Mouse (Mus musculus): ENCODE measurements around the gene Safb. TPM values are rescaled to one million over a fixed set of nuclear protein-coding genes. Genes with fewer than 3 reads are reported as not detected.
A peak's percentile ranks its signal among the peaks of the same experiment; 100 is the strongest.

Gene Safb
- polyA plus RNA-seq, 1 experiment, result 76.1 TPM

DNA sequence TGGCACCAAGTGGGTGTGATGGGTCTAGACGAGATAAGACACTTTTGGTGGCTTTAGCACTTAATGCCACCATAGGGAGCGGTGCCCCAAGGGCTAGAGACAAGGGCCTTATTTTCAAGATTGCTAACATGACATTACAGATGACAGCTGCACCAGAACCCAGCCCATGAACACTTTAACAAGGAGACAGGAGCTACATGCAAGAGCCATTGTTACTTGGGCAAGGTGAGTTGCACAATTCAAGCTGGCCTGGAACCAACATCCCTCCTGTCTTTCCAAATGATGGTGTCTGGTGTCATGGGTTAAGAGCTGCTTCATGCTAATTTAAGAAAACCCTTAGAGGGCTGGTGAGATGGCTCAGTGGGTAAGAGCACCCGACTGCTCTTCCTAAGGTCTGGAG, 25.2 kb upstream of the Safb start:
- H3K4me3 ChIP-seq (ENCODE audit: insufficient read depth, low read length), result no peak overlapping the region
- no peak overlapping the region for H3K27ac ChIP-seq (ENCODE audit: insufficient read depth, low read length)
- TF ChIP-seq POLR2A (IDR thresholded peaks at IDR 0.05; ENCODE audit: low read depth, low read length) (no peak), CTCF (IDR thresholded peaks at IDR 0.05; ENCODE audit: borderline replicate concordance, insufficient read depth, low read length) (no peak)

DNA sequence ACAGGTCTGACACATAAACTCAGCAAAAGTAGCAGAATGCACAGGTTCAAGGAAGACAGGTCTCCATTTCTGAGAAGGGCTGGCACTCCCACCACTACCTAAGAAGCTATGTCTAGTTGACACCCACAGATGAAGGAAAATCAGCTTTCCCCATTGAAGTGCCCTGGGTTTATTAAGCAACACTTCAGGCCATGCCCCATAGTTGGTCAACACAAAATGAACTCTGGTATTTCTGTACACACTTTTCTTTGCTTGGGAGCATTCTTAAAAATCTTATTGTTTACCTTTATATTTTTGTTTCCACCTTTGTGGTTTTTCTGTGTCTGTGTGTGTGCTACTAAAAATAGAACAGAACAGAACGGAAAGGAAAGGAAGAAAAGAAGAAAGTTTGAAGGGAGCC, 24.5 kb upstream of the Safb start:
- no peak overlapping the region for H3K27ac ChIP-seq (ENCODE audit: insufficient read depth, low read length)
- no peak overlapping the region for H3K4me3 ChIP-seq (ENCODE audit: insufficient read depth, low read length)
- H3K4me1 ChIP-seq (ENCODE audit: control insufficient read depth, insufficient read depth, low read length), result no peaks in the 10 kb centered on the region
- TF ChIP-seq POLR2A (IDR thresholded peaks at IDR 0.05; ENCODE audit: low read depth, low read length) (no peak), CTCF (IDR thresholded peaks at IDR 0.05; ENCODE audit: borderline replicate concordance, insufficient read depth, low read length) (no peak)

More for the DNA sequence above, 25.2 kb upstream of the Safb start:
- no peaks in the 10 kb centered on the region for H3K4me1 ChIP-seq (ENCODE audit: control insufficient read depth, insufficient read depth, low read length)

DNA sequence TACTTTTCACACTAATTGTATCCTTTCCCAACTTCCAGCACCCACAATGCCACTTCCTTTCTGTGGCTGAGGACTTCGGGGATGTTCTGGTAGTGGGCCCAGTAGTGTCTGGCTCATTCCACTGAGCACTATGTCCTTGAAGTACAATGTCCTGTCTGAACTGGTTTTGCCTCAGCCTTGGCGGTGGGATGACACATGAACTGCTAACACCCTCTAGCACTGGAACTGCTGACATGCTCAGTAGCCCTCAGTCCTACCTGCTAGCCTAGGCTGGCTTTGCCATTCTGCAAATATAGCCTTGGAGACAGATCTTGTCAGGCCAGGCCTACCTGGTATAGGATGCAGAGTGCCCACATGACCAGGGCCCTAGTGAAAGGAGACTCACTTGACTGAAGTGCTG, 22.8 kb upstream of the Safb start:
- no peak for TF ChIP-seq POLR2A (IDR thresholded peaks at IDR 0.05; ENCODE audit: low read depth, low read length)
- no peak for TF ChIP-seq CTCF (IDR thresholded peaks at IDR 0.05; ENCODE audit: borderline replicate concordance, insufficient read depth, low read length)
- no peaks in the 10 kb centered on the region for H3K4me1 ChIP-seq (ENCODE audit: control insufficient read depth, insufficient read depth, low read length)
- no peak overlapping the region for H3K4me3 ChIP-seq (ENCODE audit: insufficient read depth, low read length)
- no peak overlapping the region for H3K27ac ChIP-seq (ENCODE audit: insufficient read depth, low read length)

DNA sequence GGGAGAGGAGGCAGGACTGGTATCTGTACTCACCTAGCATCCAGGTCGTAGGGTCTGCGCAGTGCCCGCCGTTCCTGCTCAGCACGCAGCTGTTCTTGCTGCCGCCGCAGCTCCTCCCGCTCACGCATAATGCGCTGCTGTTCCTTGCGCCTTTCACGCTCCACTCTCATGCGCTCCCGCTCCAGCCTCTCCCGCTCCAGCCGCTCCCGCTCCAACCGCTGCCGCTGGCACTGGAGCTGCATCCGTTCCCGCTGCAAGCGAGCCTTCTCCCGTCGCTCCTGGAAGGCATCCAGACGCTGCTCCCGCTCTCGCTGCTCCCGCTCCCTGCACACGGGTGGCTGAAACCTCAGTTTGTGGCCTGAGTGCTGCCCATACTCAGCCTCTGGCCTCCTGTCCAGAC, 18.3 kb upstream of the Safb start:
- Histone ChIP-seq H3K4me1 (ENCODE audit: control insufficient read depth, insufficient read depth, low read length) (no peaks in the 10 kb centered on the region), H3K4me3 (ENCODE audit: insufficient read depth, low read length) (no peak overlapping the region), H3K27ac (ENCODE audit: insufficient read depth, low read length) (no peak overlapping the region)
- TF ChIP-seq CTCF (IDR thresholded peaks at IDR 0.05; ENCODE audit: borderline replicate concordance, insufficient read depth, low read length), result no peak
- TF ChIP-seq POLR2A (IDR thresholded peaks at IDR 0.05; ENCODE audit: low read depth, low read length), result no peak

DNA sequence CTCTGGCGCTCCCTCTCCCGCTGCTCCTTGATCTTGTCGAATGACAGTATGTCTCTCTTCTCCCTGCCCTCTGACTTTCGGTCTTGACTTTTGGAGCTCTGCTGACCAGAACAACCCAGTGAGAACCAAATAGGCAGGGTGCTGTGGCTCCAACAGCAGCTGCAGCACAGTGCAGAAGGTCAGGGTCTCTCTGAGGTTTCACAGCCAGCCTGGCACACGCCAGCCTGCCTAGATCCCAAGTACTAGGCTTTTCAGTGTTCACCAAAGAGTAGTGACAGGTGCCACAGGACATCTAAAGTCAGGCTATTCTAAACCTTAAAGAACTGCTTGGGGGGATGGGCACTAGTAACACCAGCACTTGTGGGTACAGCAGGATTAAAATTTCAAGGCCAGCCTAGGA, 17.7 kb upstream of the Safb start:
- Histone ChIP-seq H3K4me3 (ENCODE audit: insufficient read depth, low read length) (no peak overlapping the region), H3K4me1 (ENCODE audit: control insufficient read depth, insufficient read depth, low read length) (no peaks in the 10 kb centered on the region), H3K27ac (ENCODE audit: insufficient read depth, low read length) (no peak overlapping the region)
- TF ChIP-seq CTCF (IDR thresholded peaks at IDR 0.05; ENCODE audit: borderline replicate concordance, insufficient read depth, low read length), result no peak
- no peak for TF ChIP-seq POLR2A (IDR thresholded peaks at IDR 0.05; ENCODE audit: low read depth, low read length)

DNA sequence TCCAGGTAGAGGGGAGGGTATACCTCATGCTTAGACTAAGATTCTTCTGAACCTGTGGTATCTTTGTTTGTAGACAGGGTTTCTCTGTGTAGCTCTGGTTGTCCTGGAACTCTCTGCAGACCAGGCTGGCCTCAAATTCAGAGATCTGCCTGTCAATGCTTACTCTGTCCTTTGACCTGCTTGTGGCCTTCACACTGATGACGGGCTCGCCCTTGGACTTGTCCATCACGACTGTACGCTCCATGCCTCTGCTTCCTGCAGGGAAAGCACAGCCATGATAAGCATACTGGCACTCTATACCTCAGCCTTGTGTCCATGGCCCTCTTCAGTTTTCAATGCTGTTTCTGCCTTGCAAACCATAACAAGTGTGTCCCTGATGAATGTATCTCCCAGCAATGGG, 17.3 kb upstream of the Safb start:
- H3K4me1 ChIP-seq (ENCODE audit: control insufficient read depth, insufficient read depth, low read length), result no peaks in the 10 kb centered on the region
- TF ChIP-seq CTCF (IDR thresholded peaks at IDR 0.05; ENCODE audit: borderline replicate concordance, insufficient read depth, low read length), result no peak
- TF ChIP-seq POLR2A (IDR thresholded peaks at IDR 0.05; ENCODE audit: low read depth, low read length), result no peak
- no peak overlapping the region for H3K27ac ChIP-seq (ENCODE audit: insufficient read depth, low read length)
- no peak overlapping the region for H3K4me3 ChIP-seq (ENCODE audit: insufficient read depth, low read length)

DNA sequence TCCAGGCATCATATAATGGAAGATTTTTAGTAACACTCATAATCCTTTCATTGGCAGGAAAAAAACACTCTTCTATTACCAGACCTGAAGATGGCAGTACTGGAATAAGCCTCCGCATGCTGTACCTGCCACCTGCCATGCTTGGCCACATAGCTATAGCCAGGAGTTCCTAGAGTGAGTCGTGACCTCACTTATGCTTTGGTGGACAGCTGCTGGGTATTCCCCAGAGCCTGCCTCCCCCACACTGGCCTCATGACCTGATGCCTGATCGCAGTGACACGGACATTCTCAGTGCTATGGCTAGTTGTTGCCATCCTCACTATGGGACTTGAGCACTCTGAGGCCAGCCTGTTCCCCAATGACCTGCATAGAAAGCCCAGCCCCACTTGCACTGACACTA, 14.3 kb upstream of the Safb start:
- TF ChIP-seq POLR2A (IDR thresholded peaks at IDR 0.05; ENCODE audit: low read depth, low read length) (no peak), CTCF (IDR thresholded peaks at IDR 0.05; ENCODE audit: borderline replicate concordance, insufficient read depth, low read length) (no peak)
- Histone ChIP-seq H3K27ac (ENCODE audit: insufficient read depth, low read length) (no peak overlapping the region), H3K4me3 (ENCODE audit: insufficient read depth, low read length) (no peak overlapping the region), H3K4me1 (ENCODE audit: control insufficient read depth, insufficient read depth, low read length) (no peaks in the 10 kb centered on the region)

DNA sequence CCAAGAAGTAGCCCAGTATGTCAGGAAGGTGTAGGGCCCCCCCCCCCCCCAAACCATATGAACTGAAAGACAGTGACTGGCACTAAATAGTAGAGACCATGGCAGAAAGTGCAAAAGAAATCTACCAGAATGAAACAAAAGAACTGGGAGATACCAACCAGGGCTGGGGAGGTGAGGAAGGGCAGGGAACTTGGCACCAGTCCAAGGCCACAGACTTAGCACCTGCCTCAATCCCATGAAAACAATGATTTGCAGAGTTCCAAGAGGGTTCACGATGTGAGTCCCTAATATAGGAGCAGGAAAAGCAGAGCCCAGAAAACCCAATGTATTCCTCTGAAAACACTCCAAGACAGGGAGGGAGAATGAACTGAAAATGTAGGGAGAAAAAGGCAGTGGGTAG, 12.5 kb upstream of the Safb start:
- H3K4me1 ChIP-seq (ENCODE audit: control insufficient read depth, insufficient read depth, low read length), result no peaks in the 10 kb centered on the region
- no peak overlapping the region for H3K4me3 ChIP-seq (ENCODE audit: insufficient read depth, low read length)
- no peak overlapping the region for H3K27ac ChIP-seq (ENCODE audit: insufficient read depth, low read length)
- TF ChIP-seq CTCF (IDR thresholded peaks at IDR 0.05; ENCODE audit: borderline replicate concordance, insufficient read depth, low read length) (no peak), POLR2A (IDR thresholded peaks at IDR 0.05; ENCODE audit: low read depth, low read length) (no peak)

DNA sequence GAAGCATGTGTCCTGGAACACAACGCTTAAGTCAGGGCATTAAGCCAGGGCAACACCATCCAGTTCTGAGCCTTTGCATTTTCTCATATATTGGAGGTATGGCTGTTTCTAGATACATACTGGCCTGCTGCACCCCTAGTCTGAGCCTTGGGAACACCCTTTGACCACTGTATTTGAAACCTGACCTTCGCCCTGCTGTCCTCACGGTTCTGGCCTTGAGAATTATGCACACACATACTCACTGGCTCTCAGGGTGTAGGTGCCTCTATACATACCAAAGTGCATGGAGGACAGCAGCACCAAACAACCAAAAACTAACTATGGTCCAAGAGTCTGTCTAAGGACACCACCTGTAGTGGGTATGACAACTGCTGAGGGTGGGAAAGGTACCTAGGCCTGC, 11.7 kb upstream of the Safb start:
- no peaks in the 10 kb centered on the region for H3K4me1 ChIP-seq (ENCODE audit: control insufficient read depth, insufficient read depth, low read length)
- TF ChIP-seq POLR2A (IDR thresholded peaks at IDR 0.05; ENCODE audit: low read depth, low read length) (no peak), CTCF (IDR thresholded peaks at IDR 0.05; ENCODE audit: borderline replicate concordance, insufficient read depth, low read length) (no peak)
- no peak overlapping the region for H3K27ac ChIP-seq (ENCODE audit: insufficient read depth, low read length)
- H3K4me3 ChIP-seq (ENCODE audit: insufficient read depth, low read length), result no peak overlapping the region

DNA sequence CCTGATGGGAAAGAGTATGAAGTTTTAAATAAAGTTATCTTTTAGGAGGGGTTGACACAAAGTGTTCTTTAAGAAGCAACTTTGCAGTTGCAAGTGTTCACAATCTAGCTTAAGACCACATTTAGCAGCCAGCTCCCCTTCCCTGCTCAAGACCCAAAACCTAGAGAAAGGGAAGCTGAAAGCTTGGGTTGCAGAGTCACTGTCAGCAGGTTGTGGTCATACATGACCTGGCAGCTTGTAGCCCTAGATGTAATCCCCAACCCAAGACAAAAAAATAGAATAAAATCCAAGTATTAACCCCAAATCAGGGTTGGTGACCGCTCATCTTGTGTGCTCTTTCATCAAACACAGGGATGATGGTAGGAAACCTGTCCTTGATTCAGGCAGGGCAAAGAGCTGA, 1.6 kb upstream of the Safb start:
- TF ChIP-seq CTCF (IDR thresholded peaks at IDR 0.05; ENCODE audit: borderline replicate concordance, insufficient read depth, low read length) (no peak), POLR2A (IDR thresholded peaks at IDR 0.05; ENCODE audit: low read depth, low read length) (no peak)
- Histone ChIP-seq H3K4me1 (ENCODE audit: control insufficient read depth, insufficient read depth, low read length) (peaks cover 17% of the 10 kb centered on the region), H3K4me3 (ENCODE audit: insufficient read depth, low read length) (peak overlapping the region; percentile 77), H3K27ac (ENCODE audit: insufficient read depth, low read length) (no peak overlapping the region)
